21 mouse cellular contexts compared by ENCODE assay signal in the genomic region with DNA sequence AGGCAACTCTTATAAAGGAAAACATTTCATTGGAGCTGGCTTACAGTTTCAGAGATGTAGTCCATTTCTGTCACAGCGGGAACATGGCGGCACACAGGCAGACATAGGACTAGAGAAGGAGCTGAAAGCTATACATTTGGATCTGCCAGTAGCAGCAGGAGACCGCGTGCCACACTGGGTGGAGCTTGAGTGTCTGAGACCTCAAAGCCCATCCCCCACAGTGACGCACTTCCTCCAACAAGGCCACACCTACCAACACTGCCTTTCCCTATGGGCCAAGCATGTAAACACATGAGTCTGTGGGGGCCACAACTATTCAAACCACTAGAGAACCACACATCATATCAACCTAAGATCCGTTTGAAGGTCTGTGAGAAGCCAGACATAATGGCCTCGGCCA.
"Had no signal": no experiment of that assay in that cellular context is flagged by ENCODE, and none has a peak within 500 bp of the region (broad histone marks: within the 10 kb centered on the region; RNA-seq: fewer than 3 reads in every experiment).

No protein-coding gene starts in this region.

- DNase-seq: kidney, adult 9 months; kidney, postnatal 14 days; kidney, postnatal 4 days; left cerebral cortex, postnatal 4 days; liver, postnatal 0 days; lung, postnatal 10 days; lung, postnatal 4 days; retina, postnatal 1 day; thymus, adult 2 months; thymus, postnatal 14 days; thymus, postnatal 4 days had no signal

- H3K4me3 ChIP-seq: limb, embryonic 12.5 days; limb, embryonic 15.5 days; lung, embryonic 15.5 days; midbrain, embryonic 12.5 days; myocyte; neural tube, embryonic 13.5 days had no signal

- H3K9me3 ChIP-seq: limb, embryonic 12.5 days; limb, embryonic 15.5 days; lung, embryonic 15.5 days; midbrain, embryonic 12.5 days; neural tube, embryonic 13.5 days had no signal

- ATAC-seq: liver, postnatal 0 days; midbrain, embryonic 16.5 days had no signal

- H3K27ac ChIP-seq: limb, embryonic 12.5 days; limb, embryonic 15.5 days; liver, embryonic 14.5 days; lung, embryonic 15.5 days; midbrain, embryonic 12.5 days; neural tube, embryonic 13.5 days; stomach, postnatal 0 days had no signal

- H3K36me3 ChIP-seq: limb, embryonic 12.5 days; limb, embryonic 15.5 days; lung, embryonic 15.5 days; midbrain, embryonic 12.5 days; neural tube, embryonic 13.5 days had no signal

- H3K27me3 ChIP-seq: limb, embryonic 12.5 days; limb, embryonic 15.5 days; lung, embryonic 15.5 days; midbrain, embryonic 12.5 days; neural tube, embryonic 13.5 days had no signal

- H3K4me2 ChIP-seq: limb, embryonic 12.5 days; limb, embryonic 15.5 days; liver, embryonic 11.5 days; lung, embryonic 15.5 days; midbrain, embryonic 12.5 days; neural tube, embryonic 13.5 days had no signal

- H3K4me1 ChIP-seq: limb, embryonic 12.5 days; limb, embryonic 15.5 days; lung, embryonic 15.5 days; midbrain, embryonic 12.5 days; neural tube, embryonic 13.5 days had no signal

- H3K9ac ChIP-seq: limb, embryonic 12.5 days; limb, embryonic 15.5 days; liver, embryonic 14.5 days; liver, postnatal 0 days; lung, embryonic 15.5 days; midbrain, embryonic 12.5 days; neural tube, embryonic 13.5 days had no signal
